Mouse (Mus musculus) heart, adult 18-20 months (tissue): ENCODE measurements around the gene Cdc14b. TPM values are rescaled to one million over a fixed set of nuclear protein-coding genes. Genes with fewer than 3 reads are reported as not detected.
A peak's percentile ranks its signal among the peaks of the same experiment; 100 is the strongest.

ENCODE experiments used
- DNase-seq, 2 experiments: peaks; one replicate each; pipeline ENCODE4 v3.0.0; 2021 to 2022; ENCODE audit warnings: mixed read lengths in 1 of 2
- long read RNA-seq, 2 experiments: library from polyadenylated mRNA; stranded (forward); transcript quantifications; one replicate each; pipeline ENCODE4 v2.0.0; 2021
- total RNA-seq, 2 experiments: library from RNA; stranded (reverse); gene quantifications; 2 replicates each; pipeline ENCODE4 v1.2.3; 2021

Cdc14b gene
- total RNA-seq: 10 to 100 TPM in 1 of 2 experiments, 1 to 10 TPM in 1; 8.6 to 10.9 TPM
- long read RNA-seq, experiment 1, partial matches to known transcripts: 0 of 7 reads
- long read RNA-seq, experiment 1, other reads (novel, unspliced or antisense): 4 of 7 reads
- long read RNA-seq, experiment 2, partial matches to known transcripts: 0 of 1 reads
- long read RNA-seq, experiment 2, other reads (novel, unspliced or antisense): 1 of 1 reads

DNA sequence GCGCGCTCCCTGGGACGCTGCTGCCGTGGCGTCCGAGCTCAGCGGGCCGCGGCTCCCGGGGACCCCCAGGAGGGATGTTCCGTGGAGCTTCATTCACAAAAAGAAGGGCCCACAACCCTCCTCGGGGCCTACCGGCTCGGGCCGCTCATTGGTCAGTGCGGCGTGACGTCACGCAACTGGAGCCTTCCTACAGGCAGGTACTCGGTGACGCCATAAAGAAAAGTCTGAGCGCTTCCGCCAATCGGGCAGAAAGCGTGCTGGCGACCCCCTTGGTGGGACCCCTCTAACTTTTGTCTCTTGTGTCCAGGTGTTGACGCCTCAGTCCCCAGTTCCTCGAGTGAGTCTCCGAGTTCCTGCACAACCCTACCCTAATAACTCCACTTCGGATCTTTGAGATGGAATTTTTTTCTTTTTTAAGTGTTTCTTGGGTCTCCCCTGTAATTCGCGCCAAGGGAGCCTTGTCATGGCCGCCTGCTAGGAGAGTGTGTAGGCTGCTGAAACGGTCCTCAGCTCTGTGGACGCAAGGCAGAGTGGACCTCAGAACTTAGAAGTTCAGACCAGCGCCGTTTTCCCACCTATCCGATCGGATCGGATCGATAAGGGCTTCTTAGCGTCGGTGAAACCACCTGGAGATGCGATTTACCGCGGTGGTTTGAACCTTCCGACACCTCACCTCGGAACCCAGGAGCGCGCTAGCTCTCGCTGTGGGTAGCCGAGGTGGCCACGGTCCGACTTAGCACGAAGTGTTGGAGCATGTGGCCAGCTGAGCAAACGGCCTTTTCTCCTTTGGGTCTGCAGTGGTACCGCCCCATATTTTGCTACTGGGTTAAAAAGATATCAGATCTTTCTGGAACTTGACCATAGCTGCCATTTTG, at the start of gene Cdc14b:
Gene Cdc14b (minus strand): TSS at position 412 of the 875 bp plus-strand sequence.
- peak; percentile 75 to 77 for DNase-seq

DNA sequence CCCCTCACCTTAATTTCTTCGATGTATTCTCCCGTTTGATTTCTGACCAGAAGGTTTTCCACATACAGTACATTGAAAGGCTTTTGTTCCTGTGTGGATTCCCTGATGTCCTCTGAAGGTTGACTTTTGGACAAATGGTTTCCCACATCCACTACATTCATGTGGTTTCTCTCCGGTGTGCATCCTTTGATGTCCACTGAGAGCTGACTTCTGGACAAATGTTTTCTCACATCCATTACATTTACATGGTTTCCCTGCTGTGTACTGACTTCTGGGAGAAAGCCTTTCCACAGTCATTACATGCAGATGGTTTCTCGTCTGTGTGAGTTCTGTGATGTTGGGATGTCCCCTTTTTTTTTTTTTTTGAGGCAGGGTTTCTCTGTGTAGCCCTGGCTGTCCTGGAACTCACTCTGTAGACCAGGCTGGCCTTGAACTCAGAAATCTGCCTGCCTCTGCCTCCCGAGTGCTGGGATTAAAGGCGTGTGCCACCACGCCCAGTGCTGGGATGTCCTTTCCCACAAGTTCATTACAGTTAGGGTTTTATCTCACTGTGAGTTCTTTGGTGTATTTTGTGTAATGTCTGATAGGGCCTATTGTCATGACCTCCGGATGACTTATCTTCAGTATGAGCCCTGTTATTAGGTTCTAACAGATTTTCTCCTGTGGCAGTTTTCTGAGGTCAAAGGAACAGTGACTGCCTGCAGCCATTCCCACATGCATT, 47.6 kb upstream of the Cdc14b start:
- no peak for DNase-seq

DNA sequence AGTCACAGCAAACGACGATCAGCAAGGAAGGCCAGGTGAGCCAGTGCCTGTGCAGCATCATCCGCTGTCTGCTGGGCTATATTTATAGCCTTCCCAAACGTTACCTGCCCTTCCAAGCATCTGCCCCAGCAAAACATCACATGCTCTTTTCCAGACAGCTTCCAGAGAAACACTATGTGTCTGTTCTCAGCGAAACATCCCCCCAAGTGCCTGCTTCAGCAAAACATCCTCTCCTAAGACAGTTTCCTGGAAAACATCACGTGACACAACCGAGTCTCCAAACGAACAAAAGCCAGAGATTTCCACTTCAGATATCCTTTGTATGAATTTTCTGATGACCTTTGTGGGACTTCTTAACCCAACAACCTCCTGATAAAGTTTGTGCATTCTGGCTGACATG, 45.2 kb upstream of the Cdc14b start:
- DNase-seq: peak in 1 of 2 experiments; percentile 56

DNA sequence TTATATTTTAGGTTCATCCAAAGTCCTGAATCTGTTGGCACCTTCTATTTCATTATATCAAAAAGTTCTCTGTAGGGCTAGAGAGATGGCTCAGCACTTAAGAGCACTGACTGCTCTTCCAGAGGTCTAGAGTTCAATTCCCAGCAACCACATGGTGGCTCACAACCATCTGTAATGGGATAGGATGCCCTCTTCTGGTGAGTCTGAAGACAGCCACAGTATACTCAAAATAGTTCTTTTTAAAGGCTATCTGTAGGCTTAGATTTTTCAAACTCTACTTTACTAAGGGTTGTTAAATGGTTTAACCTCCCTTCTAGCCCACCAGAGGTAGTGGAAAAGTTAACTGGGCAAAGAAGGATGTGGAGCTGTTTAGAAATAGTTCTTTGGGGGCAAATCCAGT, 44.7 kb upstream of the Cdc14b start:
- DNase-seq: no peak

DNA sequence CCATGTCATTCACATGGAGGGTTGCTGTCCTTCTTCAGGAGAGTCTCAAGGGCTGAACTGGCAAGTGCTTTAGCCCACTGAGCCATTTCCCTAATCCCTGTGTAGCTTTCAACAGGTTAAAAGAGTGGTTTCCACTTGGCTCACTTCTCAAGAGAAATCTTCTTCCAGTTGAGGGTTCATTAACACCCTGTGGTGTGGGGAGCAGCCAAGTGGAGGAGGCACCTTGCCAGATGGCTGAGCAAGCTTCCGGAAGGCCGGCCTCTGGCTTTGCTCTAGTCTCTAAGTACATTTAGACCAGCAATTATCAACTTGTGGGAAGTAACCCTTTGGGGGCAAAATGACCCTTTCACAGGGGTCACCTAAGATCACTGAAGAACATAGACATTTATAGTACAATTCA, 43.3 kb upstream of the Cdc14b start:
- peak; percentile 44 to 75 for DNase-seq

DNA sequence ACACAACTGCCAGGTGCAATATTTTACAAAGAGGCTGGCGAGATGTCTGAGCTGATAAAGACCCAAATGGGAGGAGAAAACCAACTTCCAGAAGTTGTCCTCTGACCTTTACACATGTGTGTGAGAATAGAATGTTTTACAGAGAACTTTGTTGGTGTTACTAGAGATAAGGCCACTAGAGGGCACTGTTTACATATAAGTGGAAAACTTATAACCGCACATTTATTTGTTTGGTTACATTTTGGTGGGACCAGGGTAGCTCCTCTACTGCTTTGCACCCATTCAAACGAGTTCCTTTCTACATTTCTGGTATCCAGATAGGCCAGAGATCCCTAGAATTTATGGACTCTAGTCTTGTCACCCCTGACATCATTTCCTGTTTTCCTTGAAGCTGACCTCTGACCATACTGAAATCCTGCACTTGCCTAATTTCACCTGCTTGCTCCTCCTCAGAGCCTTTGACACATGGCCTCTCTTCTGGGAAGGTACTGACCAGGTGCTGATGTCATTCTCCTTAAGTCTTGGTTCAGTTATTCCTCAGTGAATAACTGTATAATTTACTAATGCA, 40.5 kb upstream of the Cdc14b start:
- DNase-seq: peak; percentile 29 to 79

DNA sequence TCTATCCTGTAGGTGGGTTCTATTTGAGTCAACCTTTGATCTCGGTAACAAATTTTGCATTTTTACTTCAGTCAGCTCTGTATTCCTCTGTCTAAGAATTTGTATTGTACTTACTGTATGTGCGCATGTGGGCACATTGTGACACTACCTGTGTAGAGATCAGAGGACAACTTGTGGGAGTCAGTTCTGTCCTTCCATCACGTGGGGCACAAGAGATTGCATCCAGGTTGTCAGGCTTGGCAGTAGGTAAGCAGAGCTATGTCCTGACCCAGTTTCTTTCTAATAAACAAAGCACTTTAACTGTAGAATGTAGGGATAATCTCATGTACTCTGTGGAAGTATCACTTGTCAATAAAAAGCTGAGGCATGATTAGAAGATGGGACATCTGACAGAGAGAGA, 39.0 kb upstream of the Cdc14b start:
- DNase-seq: no peak

GRCm38 (mm10) chr13:64312916-64313289, 37.8 kb upstream of the Cdc14b start:
- DNase-seq: no peak

- peak; percentile 93 to 94 for DNase-seq
Measured at GRCm38 (mm10) chr13:64312024-64312915, 37.2 kb upstream of the Cdc14b start, which contains the start of gene Aaed1. Gene Aaed1 (minus strand): TSS chr13:64312710.

GRCm38 (mm10) chr13:64311266-64311665, 36.2 kb upstream of the Cdc14b start:
- DNase-seq: no peak

DNA sequence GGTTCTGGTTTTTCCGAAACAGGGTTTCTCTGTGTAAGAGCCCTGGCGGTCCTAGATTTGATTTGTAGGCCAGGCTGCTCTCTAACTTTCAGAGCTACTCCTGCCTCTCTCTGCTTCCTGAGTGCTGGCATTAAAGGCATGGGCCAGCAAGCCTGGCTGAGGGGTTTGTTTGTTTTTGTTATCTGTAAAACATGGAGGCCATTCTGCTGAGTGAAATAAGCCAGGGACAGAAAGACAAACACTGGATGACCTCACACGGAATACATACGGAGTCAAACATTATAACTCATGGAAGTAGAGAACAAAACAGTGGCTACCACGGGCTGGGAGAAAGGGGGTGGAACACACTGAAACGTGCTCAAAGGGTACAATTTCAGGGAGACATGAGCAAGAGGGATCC, 35.5 kb upstream of the Cdc14b start:
- peak in 1 of 2 experiments; percentile 29 for DNase-seq

DNA sequence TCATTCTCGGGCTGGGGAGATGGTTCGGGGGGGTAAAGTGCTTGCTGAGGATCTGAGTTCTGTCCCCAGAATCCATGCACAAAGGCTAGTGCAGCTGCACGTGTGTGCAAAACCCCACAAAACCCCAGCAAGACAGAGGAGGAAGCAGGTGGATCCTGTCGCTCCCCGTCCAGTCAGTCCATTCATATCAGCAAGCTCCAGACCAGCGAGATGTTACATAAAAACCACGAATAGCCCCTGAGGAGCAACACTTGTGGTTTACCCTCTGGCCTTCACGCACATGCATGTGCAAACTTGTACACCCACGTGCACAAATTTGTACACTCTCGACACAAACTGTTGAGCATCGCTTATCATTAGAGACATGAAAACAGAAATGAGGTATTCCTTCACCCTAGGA, 34.8 kb upstream of the Cdc14b start:
- no peak for DNase-seq

DNA sequence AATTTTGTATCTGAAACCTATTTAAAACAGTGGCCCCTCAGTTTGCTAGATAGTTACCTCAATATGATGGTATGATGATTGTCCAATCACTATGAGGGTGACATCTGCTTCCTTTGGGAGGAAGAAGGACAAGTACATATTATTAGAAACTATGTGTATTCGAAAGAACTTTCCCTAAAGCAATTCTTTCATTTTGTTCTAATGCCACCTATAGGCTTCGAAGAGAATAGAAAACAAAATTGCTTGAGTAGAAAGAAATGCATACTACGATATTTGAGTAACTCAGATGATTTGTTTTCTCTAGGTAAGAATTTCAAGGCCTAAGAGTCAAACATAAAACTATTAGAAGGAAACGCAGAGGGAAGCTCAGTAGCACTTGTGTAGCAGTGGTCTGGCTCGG, 33.9 kb upstream of the Cdc14b start:
- no peak for DNase-seq

DNA sequence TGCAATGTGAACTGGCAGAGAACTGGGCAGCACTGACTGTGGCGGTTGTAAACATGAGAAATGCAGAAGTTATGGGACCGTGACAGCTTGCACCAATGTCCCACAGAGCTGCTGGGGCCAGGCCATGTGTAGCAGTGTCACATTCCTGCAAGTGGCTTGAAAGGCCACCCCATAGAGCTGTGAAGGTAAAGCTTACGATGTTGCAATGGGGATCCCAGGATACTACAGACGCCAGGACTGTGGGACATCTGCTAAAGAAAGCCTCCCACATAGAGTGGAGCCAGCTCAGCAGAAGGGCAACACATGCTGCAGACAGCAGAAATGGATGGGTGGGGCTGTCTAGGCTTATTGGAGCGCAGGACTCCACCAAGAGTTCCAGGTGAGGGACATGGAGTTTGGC, 32.4 kb upstream of the Cdc14b start:
- DNase-seq: no peak

GRCm38 (mm10) chr13:64306078-64306477, 31.0 kb upstream of the Cdc14b start:
- DNase-seq: peak; percentile 25 to 67

- no peak for DNase-seq
Measured at GRCm38 (mm10) chr13:64299069-64299468, 24.0 kb upstream of the Cdc14b start.

GRCm38 (mm10) chr13:64286791-64287190, 11.7 kb upstream of the Cdc14b start:
- no peak for DNase-seq

DNA sequence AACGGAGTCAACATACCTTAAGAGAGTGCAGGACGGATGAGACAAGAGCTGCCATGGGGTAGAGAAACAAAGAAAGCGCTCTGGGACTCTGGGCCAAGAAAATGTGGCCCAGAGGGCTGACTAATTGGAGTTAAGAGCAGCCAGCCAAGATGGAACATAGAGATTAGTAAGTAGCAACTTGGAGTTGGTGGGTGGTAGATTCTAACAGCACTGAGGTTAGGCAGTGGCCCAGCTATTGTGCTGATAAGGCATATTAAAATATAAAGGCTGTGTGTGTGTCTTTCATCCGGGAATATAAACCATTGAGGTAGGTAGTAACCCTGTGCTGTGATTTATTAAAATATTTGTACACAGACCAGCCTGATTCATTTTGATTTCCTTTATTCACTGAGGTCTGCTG, 11.2 kb upstream of the Cdc14b start:
- no peak for DNase-seq

GRCm38 (mm10) chr13:64284676-64285075, 9.6 kb upstream of the Cdc14b start:
- no peak for DNase-seq

- DNase-seq: no peak
Measured at GRCm38 (mm10) chr13:64280940-64281339, 5.8 kb upstream of the Cdc14b start.

GRCm38 (mm10) chr13:64275754-64276127, 651 bp upstream of the Cdc14b start:
- no peak for DNase-seq
